Mouse (Mus musculus): ENCODE data around the gene Ccn2.

The Ccn2 gene

DNA sequence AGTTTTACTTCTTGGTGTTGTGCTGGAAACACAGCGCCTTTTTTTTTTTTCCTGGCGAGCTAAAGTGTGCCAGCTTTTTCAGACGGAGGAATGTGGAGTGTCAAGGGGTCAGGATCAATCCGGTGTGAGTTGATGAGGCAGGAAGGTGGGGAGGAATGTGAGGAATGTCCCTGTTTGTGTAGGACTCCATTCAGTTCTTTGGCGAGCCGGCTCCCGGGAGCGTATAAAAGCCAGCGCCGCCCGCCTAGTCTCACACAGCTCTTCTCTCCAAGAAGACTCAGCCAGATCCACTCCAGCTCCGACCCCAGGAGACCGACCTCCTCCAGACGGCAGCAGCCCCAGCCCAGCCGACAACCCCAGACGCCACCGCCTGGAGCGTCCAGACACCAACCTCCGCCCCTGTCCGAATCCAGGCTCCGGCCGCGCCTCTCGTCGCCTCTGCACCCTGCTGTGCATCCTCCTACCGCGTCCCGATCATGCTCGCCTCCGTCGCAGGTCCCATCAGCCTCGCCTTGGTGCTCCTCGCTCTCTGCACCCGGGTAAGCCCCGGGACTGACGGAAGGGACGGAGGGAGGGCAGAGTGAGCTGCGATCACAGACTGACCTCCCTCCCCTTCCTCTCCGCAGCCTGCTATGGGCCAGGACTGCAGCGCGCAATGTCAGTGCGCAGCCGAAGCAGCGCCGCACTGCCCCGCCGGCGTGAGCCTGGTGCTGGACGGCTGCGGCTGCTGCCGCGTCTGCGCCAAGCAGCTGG is at the start of gene Ccn2:
TSS of gene Ccn2 (plus strand) at position 193 of the 753 bp plus-strand sequence.
- DNase-seq (ENCODE audit: low spot score), result peak; percentile 80

- DNase-seq (ENCODE audit: low spot score), result no peak
These were observed 42.4 kb upstream of the Ccn2 start for GRCm38 (mm10) chr10:24552870-24553269.

DNA sequence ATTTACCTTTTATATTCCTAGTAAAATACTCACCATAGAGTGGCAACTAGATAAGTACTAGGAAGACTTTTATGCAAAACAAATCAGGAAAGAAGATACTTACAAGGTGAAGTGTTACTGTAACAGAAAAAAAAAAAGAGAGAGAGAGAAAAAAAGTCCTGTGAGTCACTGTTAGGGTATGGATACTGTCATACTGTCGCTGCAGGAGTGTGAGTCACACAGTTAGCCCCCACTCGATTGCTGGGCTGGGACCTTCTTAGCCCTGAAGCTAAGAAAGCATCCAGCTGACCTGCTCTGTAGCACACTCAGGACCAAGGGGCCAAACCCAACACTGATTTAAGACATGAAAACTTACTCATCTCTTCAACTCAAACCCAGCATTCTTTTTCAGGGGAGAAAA is 41.2 kb upstream of the Ccn2 start:
- no peak for DNase-seq (ENCODE audit: low spot score)

GRCm38 (mm10) chr10:24558366-24558765 is 36.9 kb upstream of the Ccn2 start:
- no peak for DNase-seq (ENCODE audit: low spot score)

- no peak for DNase-seq (ENCODE audit: low spot score)
These were observed 25.4 kb upstream of the Ccn2 start for GRCm38 (mm10) chr10:24569691-24570420.

DNA sequence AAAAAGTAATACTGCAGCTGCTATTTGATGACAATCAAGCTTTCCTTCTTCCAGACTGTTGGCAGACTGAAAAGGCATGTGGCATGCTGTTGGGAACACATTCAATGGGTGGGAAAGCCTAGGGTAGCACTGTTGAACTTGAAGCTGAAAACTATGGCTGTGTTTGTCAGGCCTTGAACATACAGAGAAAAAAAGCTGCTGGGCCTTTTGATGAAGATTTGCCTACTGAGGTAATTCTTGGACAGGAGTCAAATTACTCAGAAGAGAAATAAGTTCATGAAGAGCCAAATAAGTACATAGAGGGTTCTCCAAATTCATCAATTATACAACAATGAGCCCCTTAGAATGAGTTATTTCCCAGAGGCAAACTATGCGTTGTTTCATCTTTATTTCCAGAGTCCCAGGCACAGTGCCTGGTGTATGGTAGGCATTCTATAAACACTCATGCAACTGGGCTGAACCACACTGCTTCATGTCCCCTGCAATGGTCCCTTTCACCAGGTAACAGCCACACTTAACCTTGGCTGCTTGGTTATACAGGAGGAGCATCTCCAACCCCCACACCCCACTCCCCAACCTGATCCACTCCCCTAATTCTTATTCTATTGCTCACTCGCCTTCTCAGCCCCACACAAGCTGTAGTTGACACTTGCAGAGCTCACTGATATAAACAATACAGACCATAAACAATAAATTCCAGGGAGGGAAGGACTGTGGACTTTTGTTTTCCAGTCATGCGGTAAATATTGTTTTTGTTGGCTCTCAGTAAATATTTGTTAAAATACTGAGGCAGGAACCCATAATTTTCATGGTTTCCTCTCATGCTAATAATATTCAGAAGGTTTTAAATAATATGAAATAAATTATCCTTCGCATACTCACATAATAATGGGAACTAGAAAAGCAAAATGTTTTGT is 22.9 kb upstream of the Ccn2 start:
- DNase-seq (ENCODE audit: low spot score), result no peak

GRCm38 (mm10) chr10:24573484-24573883 is 21.8 kb upstream of the Ccn2 start:
- DNase-seq (ENCODE audit: low spot score), result no peak

- no peak for DNase-seq (ENCODE audit: low spot score)
These were observed 14.2 kb upstream of the Ccn2 start for GRCm38 (mm10) chr10:24581076-24581475.

- no peak for DNase-seq (ENCODE audit: low spot score)
These were observed 6.4 kb upstream of the Ccn2 start for GRCm38 (mm10) chr10:24588824-24589223.

DNA sequence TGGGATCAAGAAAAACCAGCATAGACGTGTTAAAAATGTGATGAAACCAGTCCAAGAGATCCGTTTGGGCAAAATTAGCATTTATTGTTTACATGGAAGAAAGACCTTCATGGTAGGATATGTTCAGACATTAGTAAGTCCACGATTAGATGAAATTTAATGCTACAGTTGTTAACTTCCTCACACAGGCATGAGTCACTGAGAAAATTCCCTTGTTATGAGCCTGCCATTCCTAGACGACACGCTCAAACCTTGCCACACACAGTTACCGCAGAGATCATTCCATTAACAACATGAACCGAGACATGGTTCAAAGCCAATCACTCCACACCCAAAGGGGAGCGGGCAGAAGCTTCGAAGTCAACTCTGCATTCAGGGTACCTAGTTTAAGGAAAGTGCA is 6.0 kb upstream of the Ccn2 start:
- no peak for DNase-seq (ENCODE audit: low spot score)

DNA sequence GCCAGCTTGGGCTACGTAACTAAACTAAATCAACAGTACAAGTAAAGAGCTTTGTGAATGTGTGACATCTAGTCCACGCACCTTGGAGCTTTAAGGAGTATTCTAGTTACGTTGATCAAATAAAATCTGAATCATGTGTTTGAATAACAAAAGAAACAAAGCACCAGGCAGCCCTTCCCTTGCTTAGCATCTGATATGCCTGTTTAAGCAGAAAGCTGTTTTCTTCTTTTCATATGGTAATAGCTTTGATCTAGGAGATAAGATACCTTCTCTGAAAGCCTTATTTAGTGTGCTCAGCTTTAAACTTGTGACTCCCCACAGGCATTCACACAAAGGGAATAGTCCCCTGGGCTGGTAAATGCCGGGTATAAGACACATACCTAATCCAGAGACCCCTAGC is 4.7 kb upstream of the Ccn2 start:
- no peak for DNase-seq (ENCODE audit: low spot score)

DNA sequence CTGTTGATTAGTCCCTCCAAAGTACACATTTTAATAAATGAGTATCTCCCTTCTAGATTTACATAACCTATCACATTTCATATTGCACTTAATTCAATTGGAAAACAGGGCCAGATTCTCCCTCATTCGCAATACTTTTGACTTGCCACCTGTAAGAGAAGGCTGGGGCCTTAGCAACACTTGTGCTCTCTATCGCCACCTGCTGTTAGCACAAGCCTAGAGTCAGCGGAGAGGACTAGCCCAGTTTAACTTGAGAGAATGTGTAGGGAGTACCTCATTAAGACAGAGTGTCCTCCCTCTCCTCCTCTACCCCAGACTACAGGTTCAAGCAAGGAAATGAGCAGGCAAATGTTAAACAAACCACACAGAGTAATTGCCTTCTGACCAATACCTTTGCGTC is 4.1 kb upstream of the Ccn2 start:
- DNase-seq (ENCODE audit: low spot score), result peak; percentile 86

DNA sequence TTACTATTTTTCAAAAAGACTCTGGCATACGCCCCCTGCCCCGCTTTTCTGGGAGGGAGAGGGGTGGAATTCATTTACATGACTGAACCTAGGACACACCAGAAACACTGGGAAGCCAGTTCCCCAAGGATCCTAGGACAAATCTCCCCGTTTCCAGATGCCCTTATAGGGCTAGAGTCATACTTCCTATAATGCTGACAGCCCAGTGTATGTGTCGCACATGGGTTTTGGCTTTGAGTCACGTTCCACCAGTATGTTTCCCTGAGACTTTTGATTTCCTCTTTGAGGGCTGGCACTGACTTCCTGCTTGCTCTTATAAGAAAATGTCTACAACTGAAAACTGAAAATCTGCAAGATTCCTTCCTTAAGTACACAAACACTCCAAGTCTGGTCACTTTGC is 3.5 kb upstream of the Ccn2 start:
- no peak for DNase-seq (ENCODE audit: low spot score)

DNA sequence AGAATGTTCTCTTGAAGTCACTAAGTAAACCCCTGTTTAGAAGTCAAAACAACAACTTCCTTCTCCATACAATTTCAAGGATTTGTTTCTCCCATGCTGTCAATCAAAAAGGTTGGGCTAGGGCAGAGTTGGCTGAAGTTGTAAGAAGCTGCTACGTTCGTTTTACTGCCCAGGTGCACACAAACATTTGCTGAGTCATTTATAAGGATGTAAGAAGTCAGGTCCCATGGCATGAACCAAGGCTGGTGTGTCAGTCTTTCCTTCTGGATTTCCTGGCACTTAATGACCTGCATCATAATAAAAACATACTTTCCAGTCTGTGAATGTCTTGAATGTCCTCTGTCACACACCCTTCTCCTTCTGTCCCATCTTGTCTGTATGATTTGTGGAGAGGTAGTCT is 2.9 kb upstream of the Ccn2 start:
- no peak for DNase-seq (ENCODE audit: low spot score)

GRCm38 (mm10) chr10:24592969-24593368 is 2.3 kb upstream of the Ccn2 start:
- DNase-seq (ENCODE audit: low spot score), result no peak

- DNase-seq (ENCODE audit: low spot score), result no peak
These were observed 1.7 kb upstream of the Ccn2 start for GRCm38 (mm10) chr10:24593556-24593955.

- peak; percentile 39 for DNase-seq (ENCODE audit: low spot score)
These were observed 994 bp downstream of the Ccn2 start for GRCm38 (mm10) chr10:24596003-24596868.

- no peak for DNase-seq (ENCODE audit: low spot score)
These were observed 1.7 kb downstream of the Ccn2 start for GRCm38 (mm10) chr10:24596869-24597339.

DNA sequence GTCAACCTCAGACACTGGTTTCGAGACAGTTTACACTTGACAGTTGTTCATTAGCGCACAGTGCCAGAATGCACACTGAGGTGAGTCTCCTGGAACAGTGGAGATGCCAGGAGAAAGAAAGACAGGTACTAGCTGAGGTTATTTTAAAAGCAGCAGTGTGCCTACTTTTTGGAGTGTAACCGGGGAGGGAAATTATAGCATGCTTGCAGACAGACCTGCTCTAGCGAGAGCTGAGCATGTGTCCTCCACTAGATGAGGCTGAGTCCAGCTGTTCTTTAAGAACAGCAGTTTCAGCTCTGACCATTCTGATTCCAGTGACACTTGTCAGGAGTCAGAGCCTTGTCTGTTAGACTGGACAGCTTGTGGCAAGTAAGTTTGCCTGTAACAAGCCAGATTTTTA is 2.5 kb downstream of the Ccn2 start:
- no peak for DNase-seq (ENCODE audit: low spot score)

- DNase-seq (ENCODE audit: low spot score), result no peak
These were observed 3.5 kb downstream of the Ccn2 start for GRCm38 (mm10) chr10:24598693-24599092.

DNA sequence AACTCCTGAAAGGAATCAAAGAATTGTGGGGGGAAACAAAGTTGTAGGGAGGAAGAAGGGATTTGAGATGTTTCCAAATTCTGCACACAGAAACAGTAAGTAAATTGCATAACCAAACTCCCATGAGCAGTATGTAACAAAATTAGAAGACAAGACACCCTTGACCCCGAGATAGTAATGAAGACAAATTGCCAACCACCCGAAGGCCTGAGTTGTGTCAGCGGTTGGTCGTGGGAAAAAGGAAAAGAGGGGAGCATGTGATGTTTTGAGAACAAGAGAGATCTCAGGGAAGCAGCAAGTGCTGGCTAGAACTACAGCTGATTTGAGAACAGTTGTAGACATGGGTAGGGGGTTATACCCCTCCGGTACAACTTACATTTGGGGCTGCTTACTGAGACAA is 4.6 kb downstream of the Ccn2 start:
- DNase-seq (ENCODE audit: low spot score), result no peak

Measured in urinary bladder, postnatal 25 days (tissue).